Mouse (Mus musculus) heart, embryonic 16.5 days (tissue): ENCODE data around the gene Cdh22. TPM values are rescaled to one million over a fixed set of nuclear protein-coding genes. Genes with fewer than 3 reads are reported as not detected.

Source experiments
- ATAC-seq: fragments of 200-750 bp; cut with Nextera tagmentation; replicated peaks from 2 replicates; pipeline ENCODE4 v1.8.0; 2017; ENCODE audit warnings: moderate number of reproducible peaks; ENCODE audit not compliant: insufficient read depth, low FRiP score; ENCODE audit errors: extremely low read depth
- H3K27ac ChIP-seq: fragments of 300-500 bp; sonication (generic); 2 replicates; pipeline ENCODE4 v1.5.1; 2014; ENCODE audit warnings: mild to moderate bottlenecking, low read length, control low read depth, moderate library complexity
- H3K27me3 ChIP-seq: fragments of 300-500 bp; sonication (generic); 2 replicates; pipeline ENCODE4 v1.6.1; 2014; ENCODE audit warnings: low read length, mixed read lengths; ENCODE audit not compliant: control insufficient read depth, insufficient read depth
- H3K36me3 ChIP-seq: fragments of 300-500 bp; sonication (generic); 2 replicates; pipeline ENCODE4 v1.6.1; 2014; ENCODE audit not compliant: control insufficient read depth, insufficient read depth
- H3K4me1 ChIP-seq: fragments of 300-500 bp; sonication (generic); 2 replicates; pipeline ENCODE4 v1.6.1; 2014; ENCODE audit warnings: low read length, mixed read lengths; ENCODE audit not compliant: control insufficient read depth, insufficient read depth
- H3K4me2 ChIP-seq: fragments of 300-500 bp; sonication (generic); 2 replicates; pipeline ENCODE4 v1.6.1; 2014; ENCODE audit warnings: low read depth, mild to moderate bottlenecking, control low read depth, low read length
- H3K4me3 ChIP-seq: fragments of 300-500 bp; sonication (generic); 2 replicates; pipeline ENCODE4 v1.5.1; 2014; ENCODE audit warnings: mild to moderate bottlenecking, control low read depth, low read length
- H3K9ac ChIP-seq: fragments of 300-500 bp; sonication (generic); 2 replicates; pipeline ENCODE4 v1.6.1; 2014; ENCODE audit warnings: low read length, control low read depth
- H3K9me3 ChIP-seq: fragments of 300-500 bp; sonication (generic); replicated peaks from 2 replicates; pipeline ENCODE4 v1.6.1; 2016; ENCODE audit warnings: low read length; ENCODE audit not compliant: control insufficient read depth
- WGBS: fragments of 180-500 bp; shearing (Covaris S2); extraction: QIAGEN DNeasy Blood & Tissue Kit; methylation state at CpG from one replicate; pipeline ENCODE4 v1.1.7; 2014; 5-methylcytosine and 5-hydroxymethylcytosine counted together
- polyA plus RNA-seq: library from polyadenylated mRNA; unstranded; fragments of >200 nt; fragmentation: Nextera tagmentation; extraction: Ambion mirVana; gene quantifications from 2 replicates; pipeline ENCODE4 v1.2.1, GENCODE M21; 2015

Cdh22 gene
- polyA plus RNA-seq, 1 experiment from 2014 or later, result 0.11 TPM

GRCm38 (mm10) chr2:165068806-165069205 lies 165.8 kb downstream of the Cdh22 start:
- no peak for ATAC-seq
- Histone ChIP-seq H3K4me2 (no peak overlapping the region), H3K36me3 (no peaks in the 10 kb centered on the region), H3K9me3 (no peaks in the 10 kb centered on the region), H3K27ac (no peak overlapping the region), H3K27me3 (peaks cover 24% of the 10 kb centered on the region), H3K4me3 (no peak overlapping the region), H3K4me1 (no peaks in the 10 kb centered on the region), H3K9ac (no peak overlapping the region)
- 74% methylated on average over 2 of the region's 2 CpGs for WGBS

- ATAC-seq, result no peak
- no peaks in the 10 kb centered on the region for H3K27me3 ChIP-seq
- H3K4me1 ChIP-seq, result no peaks in the 10 kb centered on the region
- no peak overlapping the region for H3K4me2 ChIP-seq
- no peak overlapping the region for H3K9ac ChIP-seq
- H3K36me3 ChIP-seq, result no peaks in the 10 kb centered on the region
- no peak overlapping the region for H3K4me3 ChIP-seq
- no peak overlapping the region for H3K27ac ChIP-seq
- WGBS, result 44% methylated on average over 7 of the region's 7 CpGs
- H3K9me3 ChIP-seq, result no peaks in the 10 kb centered on the region
Measured at GRCm38 (mm10) chr2:165064489-165064888, 170.2 kb downstream of the Cdh22 start.

GRCm38 (mm10) chr2:165061638-165062433 lies 172.8 kb downstream of the Cdh22 start:
- Histone ChIP-seq H3K27me3 (no peaks in the 10 kb centered on the region), H3K27ac (no peak overlapping the region), H3K4me3 (no peak overlapping the region), H3K36me3 (no peaks in the 10 kb centered on the region), H3K9me3 (no peaks in the 10 kb centered on the region), H3K4me2 (no peak overlapping the region), H3K4me1 (no peaks in the 10 kb centered on the region), H3K9ac (no peak overlapping the region)
- ATAC-seq, result no peak
- 64% methylated on average over 16 of the region's 16 CpGs for WGBS

Other genes starting within 250 kb of the Cdh22 start
- 42.5 and 43.2 TPM in 2 replicates for gene Ncoa5, start 200.0 kb downstream of the Cdh22 start, polyA plus RNA-seq
- gene Cd40, start 179.2 kb downstream of the Cdh22 start, polyA plus RNA-seq, result 7.8 and 9.2 TPM in 2 replicates
- not detected in 2 replicates for gene 1700025C18Rik, start 144.1 kb downstream of the Cdh22 start, polyA plus RNA-seq
- gene Slc35c2, start 53.0 kb upstream of the Cdh22 start, polyA plus RNA-seq, result 40.4 and 43.9 TPM in 2 replicates
- 44.9 and 46.2 TPM in 2 replicates for gene Elmo2, start 91.6 kb upstream of the Cdh22 start, polyA plus RNA-seq
- gene Zfp663, start 133.9 kb upstream of the Cdh22 start, polyA plus RNA-seq, result 0.29 and 0.34 TPM in 2 replicates
- gene Zfp334, start 153.4 kb upstream of the Cdh22 start, polyA plus RNA-seq, result 3.5 and 3.6 TPM in 2 replicates
- gene Ocstamp, start 165.6 kb upstream of the Cdh22 start, polyA plus RNA-seq, result 0.04 TPM in 1 of 2 replicates, not detected in the other
- gene Slc13a3, start 238.4 kb upstream of the Cdh22 start, polyA plus RNA-seq, result 0.20 and 0.25 TPM in 2 replicates